9 mouse cellular contexts compared by ENCODE assay signal in genomic region chr19:47402976-47403375, GRCm38 (mm10).
A peak's percentile ranks its signal among the peaks of the same experiment; 100 is the strongest.
DNase-seq lines count a peak whose midpoint lies in the region; ATAC-seq lines count a peak whose summit lies in the region.
"Had no signal": no experiment of that assay in that cellular context is flagged by ENCODE, and none has a peak within 500 bp of the region (broad histone marks: within the 10 kb centered on the region; RNA-seq: fewer than 3 reads in every experiment).

No protein-coding gene starts in this region.

- peak overlapping the region; percentile 11; the same call in 1 of the 2 replicates for H3K27ac ChIP-seq in hindbrain, embryonic 11.5 days (ENCODE audit: low read depth, low read length)
- H3K27ac ChIP-seq in hindbrain, embryonic 16.5 days (ENCODE audit: low read depth, low read length), result no peak overlapping the region
- H3K27ac ChIP-seq in embryonic facial prominence, embryonic 14.5 days (replicated peaks; ENCODE audit: low read depth, low read length), result peak overlapping the region; percentile 48; the same call in 1 of the 2 replicates
- H3K27ac ChIP-seq: limb, embryonic 13.5 days had no signal

- intact Hi-C loops in heart, postnatal 25 days (cut with DNase I), result loop anchor here (2.0 kb wide), 2 partner anchors 14 to 18 kb away; no protein-coding TSS in a partner anchor

- H3K36me3 ChIP-seq in hindbrain, embryonic 11.5 days (ENCODE audit: control insufficient read depth, insufficient read depth, low read length), result no peaks in the 10 kb centered on the region
- no peaks in the 10 kb centered on the region for H3K36me3 ChIP-seq in hindbrain, embryonic 16.5 days (ENCODE audit: control insufficient read depth, insufficient read depth, low read length)
- H3K36me3 ChIP-seq in embryonic facial prominence, embryonic 14.5 days (ENCODE audit: control insufficient read depth, insufficient read depth, low read length), result no peaks in the 10 kb centered on the region
- H3K36me3 ChIP-seq: limb, embryonic 13.5 days had no signal

- no peak for ATAC-seq in hindbrain, embryonic 11.5 days (ENCODE audit: low FRiP score)
- ATAC-seq in hindbrain, embryonic 16.5 days, result no peak
- ATAC-seq in embryonic facial prominence, embryonic 14.5 days (ENCODE audit: low read depth), result peak; percentile 60; the same call in 1 of the 2 replicates
- no peak for ATAC-seq in cerebellum, adult (ENCODE audit: insufficient number of reproducible peaks, low FRiP score, low TSS enrichment)

- no peaks in the 10 kb centered on the region for H3K4me1 ChIP-seq in hindbrain, embryonic 11.5 days (replicated peaks; ENCODE audit: control insufficient read depth, insufficient read depth, low read length)
- H3K4me1 ChIP-seq in hindbrain, embryonic 16.5 days (ENCODE audit: control insufficient read depth, insufficient read depth, low read depth, low read length), result peaks cover 10% of the 10 kb centered on the region
- peaks cover 30% of the 10 kb centered on the region for H3K4me1 ChIP-seq in embryonic facial prominence, embryonic 14.5 days (ENCODE audit: control insufficient read depth, insufficient read depth, low read length)

- H3K9me3 ChIP-seq in hindbrain, embryonic 11.5 days (ENCODE audit: control insufficient read depth, low read length), result no peaks in the 10 kb centered on the region
- H3K9me3 ChIP-seq in hindbrain, embryonic 16.5 days (ENCODE audit: control insufficient read depth, low read length), result no peaks in the 10 kb centered on the region
- no peaks in the 10 kb centered on the region for H3K9me3 ChIP-seq in embryonic facial prominence, embryonic 14.5 days (ENCODE audit: control insufficient read depth, low read length)
- H3K9me3 ChIP-seq: limb, embryonic 13.5 days had no signal

- 36% methylated on average over 6 of the region's 6 CpGs for WGBS in hindbrain, embryonic 11.5 days
- WGBS in hindbrain, embryonic 16.5 days, result 53% methylated on average over 6 of the region's 6 CpGs
- 33% methylated on average over 6 of the region's 6 CpGs for WGBS in embryonic facial prominence, embryonic 14.5 days

- no peaks in the 10 kb centered on the region for H3K27me3 ChIP-seq in hindbrain, embryonic 11.5 days (ENCODE audit: control insufficient read depth, insufficient read depth, low read length)
- H3K27me3 ChIP-seq in hindbrain, embryonic 16.5 days (replicated peaks; ENCODE audit: control insufficient read depth, insufficient read depth, low read length), result no peaks in the 10 kb centered on the region
- no peaks in the 10 kb centered on the region for H3K27me3 ChIP-seq in embryonic facial prominence, embryonic 14.5 days (replicated peaks; ENCODE audit: control insufficient read depth, insufficient read depth, low read length)
- H3K27me3 ChIP-seq: limb, embryonic 13.5 days had no signal

- H3K4me3 ChIP-seq in hindbrain, embryonic 11.5 days (ENCODE audit: low read depth, low read length), result no peak overlapping the region
- H3K4me3 ChIP-seq in hindbrain, embryonic 16.5 days (ENCODE audit: low read length), result no peak overlapping the region
- H3K4me3 ChIP-seq in embryonic facial prominence, embryonic 14.5 days (ENCODE audit: low read depth, low read length), result no peak overlapping the region
- H3K4me3 ChIP-seq: limb, embryonic 13.5 days had no signal

- H3K4me2 ChIP-seq in hindbrain, embryonic 11.5 days (replicated peaks; ENCODE audit: low read depth, low read length), result no peak overlapping the region
- H3K4me2 ChIP-seq in hindbrain, embryonic 16.5 days (ENCODE audit: low read length), result no peak overlapping the region
- H3K4me2 ChIP-seq in embryonic facial prominence, embryonic 14.5 days (ENCODE audit: low read depth, low read length), result no peak overlapping the region
- H3K4me2 ChIP-seq: limb, embryonic 13.5 days had no signal

- no peak for DNase-seq in hindbrain, embryonic 11.5 days (ENCODE audit: low spot score)
- peak; percentile 77 for DNase-seq in embryonic facial prominence, embryonic 14.5 days (ENCODE audit: low spot score)
- peak; percentile 55 for DNase-seq in heart, postnatal 25 days (ENCODE audit: low spot score)
- peak; percentile 53 for DNase-seq in lung, postnatal 25 days (ENCODE audit: low spot score)
- DNase-seq in cerebellum, adult 11-12 months, result no peak
- no peak for DNase-seq in cerebellum, adult 18-20 months

- H3K9ac ChIP-seq in hindbrain, embryonic 11.5 days (ENCODE audit: low read depth, low read length), result no peak overlapping the region
- no peak overlapping the region for H3K9ac ChIP-seq in hindbrain, embryonic 16.5 days (ENCODE audit: low read depth, low read length)
- no peak overlapping the region for H3K9ac ChIP-seq in embryonic facial prominence, embryonic 14.5 days (ENCODE audit: low read depth, low read length)
- H3K9ac ChIP-seq: limb, embryonic 13.5 days had no signal

Comparison
In these comparisons a context has a peak if more than half of its experiments do, and no peak if none do; other contexts are left out.
1. DNase-seq: peak in embryonic facial prominence, embryonic 14.5 days (single experiment), heart, postnatal 25 days (single experiment) and lung, postnatal 25 days (single experiment); none in hindbrain, embryonic 11.5 days (single experiment), cerebellum, adult 11-12 months (single experiment) and cerebellum, adult 18-20 months (0 of 2).